In genomic region chr6:65597056-65597818, GRCm38 (mm10) we compare ENCODE assay signal across 17 mouse cellular contexts.
A peak's percentile ranks its signal among the peaks of the same experiment; 100 is the strongest.
DNase-seq lines count a peak whose midpoint lies in the region; ATAC-seq and TF ChIP-seq lines count a peak whose summit lies in the region.
"Had no signal": no experiment of that assay in that cellular context is flagged by ENCODE, and none has a peak within 500 bp of the region (broad histone marks: within the 10 kb centered on the region; RNA-seq: fewer than 3 reads in every experiment).

No protein-coding gene starts in this region.

- H3K4me2 ChIP-seq in lung, postnatal 0 days (replicated peaks; ENCODE audit: low read depth, low read length), result peak overlapping the region; percentile 15
- no peak overlapping the region for H3K4me2 ChIP-seq in forebrain, embryonic 16.5 days (ENCODE audit: low read length)
- H3K4me2 ChIP-seq: heart, embryonic 13.5 days; limb, embryonic 12.5 days; liver, embryonic 13.5 days; midbrain, embryonic 15.5 days had no signal

- no peak for TF ChIP-seq CTCF in lung, postnatal 0 days (IDR thresholded peaks at IDR 0.05)

- no peaks in the 10 kb centered on the region; the same call in 1 of the 2 replicates for H3K4me1 ChIP-seq in lung, postnatal 0 days (ENCODE audit: insufficient read depth, low read depth, low read length)
- no peaks in the 10 kb centered on the region for H3K4me1 ChIP-seq in forebrain, embryonic 16.5 days (replicated peaks; ENCODE audit: control insufficient read depth, insufficient read depth, low read length)
- H3K4me1 ChIP-seq: heart, embryonic 13.5 days had no signal

- H3K36me3 ChIP-seq in lung, postnatal 0 days (ENCODE audit: insufficient read depth, low read length), result no peaks in the 10 kb centered on the region
- no peaks in the 10 kb centered on the region; the same call in 1 of the 2 replicates for H3K36me3 ChIP-seq in macrophage (ENCODE audit: inconsistent target)
- no peaks in the 10 kb centered on the region for H3K36me3 ChIP-seq in forebrain, embryonic 16.5 days (ENCODE audit: control insufficient read depth, insufficient read depth)
- H3K36me3 ChIP-seq: heart, embryonic 13.5 days; limb, embryonic 12.5 days; liver, embryonic 13.5 days; midbrain, embryonic 15.5 days had no signal

- DNase-seq in lung, postnatal 0 days (ENCODE audit: low spot score), result peak; percentile 62
- no peak for DNase-seq in lung, postnatal 25 days (ENCODE audit: low spot score)
- no peak for DNase-seq in kidney, adult 11 months
- no peak for DNase-seq in cerebellum, postnatal 36 days
- DNase-seq: cerebellum, postnatal 25 days; heart, postnatal 4 days; liver, embryonic 13.5 days; thymus, adult 2 months had no signal

- peak; percentile 66 for ATAC-seq in lung, postnatal 0 days
- ATAC-seq in granulocyte monocyte progenitor cell, adult 5-6 weeks (replicated peaks; ENCODE audit: poor library complexity, severe bottlenecking), result peak; percentile 39
- ATAC-seq in forebrain, embryonic 16.5 days, result no peak
- ATAC-seq: forebrain, embryonic 14.5 days; midbrain, embryonic 15.5 days had no signal

- peaks cover 14% of the 10 kb centered on the region for H3K79me2 ChIP-seq in macrophage (ENCODE audit: inconsistent target)

- H3K27ac ChIP-seq in lung, postnatal 0 days (ENCODE audit: low read length), result peak overlapping the region; percentile 81
- peak overlapping the region; percentile 81 for H3K27ac ChIP-seq in macrophage
- no peak overlapping the region for H3K27ac ChIP-seq in forebrain, embryonic 16.5 days (ENCODE audit: low read length)
- H3K27ac ChIP-seq: heart, embryonic 13.5 days; limb, embryonic 12.5 days; liver, embryonic 13.5 days; midbrain, embryonic 15.5 days had no signal

- no peaks in the 10 kb centered on the region for H3K27me3 ChIP-seq in lung, postnatal 0 days (replicated peaks; ENCODE audit: insufficient read depth, low read length)
- no peaks in the 10 kb centered on the region for H3K27me3 ChIP-seq in forebrain, embryonic 16.5 days (replicated peaks; ENCODE audit: control insufficient read depth, insufficient read depth, low read length)
- H3K27me3 ChIP-seq: heart, embryonic 13.5 days; liver, embryonic 13.5 days; megakaryocyte, embryonic 14.5 days; midbrain, embryonic 15.5 days had no signal

- H3K9me3 ChIP-seq in lung, postnatal 0 days (ENCODE audit: low read length), result no peaks in the 10 kb centered on the region
- no peaks in the 10 kb centered on the region for H3K9me3 ChIP-seq in forebrain, embryonic 16.5 days (ENCODE audit: control insufficient read depth, low read length)
- H3K9me3 ChIP-seq: heart, embryonic 13.5 days; limb, embryonic 12.5 days; liver, embryonic 13.5 days; megakaryocyte, embryonic 14.5 days; midbrain, embryonic 15.5 days had no signal

- H3K4me3 ChIP-seq in lung, postnatal 0 days (ENCODE audit: low read depth, low read length), result no peak overlapping the region
- no peak overlapping the region for H3K4me3 ChIP-seq in macrophage (ENCODE audit: inconsistent target)
- no peak overlapping the region for H3K4me3 ChIP-seq in forebrain, embryonic 16.5 days (replicated peaks; ENCODE audit: low read length)
- H3K4me3 ChIP-seq: erythroblast, embryonic 14.5 days; heart, embryonic 13.5 days; limb, embryonic 12.5 days; liver, embryonic 13.5 days; megakaryocyte, embryonic 14.5 days; midbrain, embryonic 15.5 days had no signal

- TF ChIP-seq EP300 in lung, postnatal 0 days (IDR thresholded peaks at IDR 0.05), result no peak

- WGBS in lung, postnatal 0 days, result 22% methylated on average over 12 of the region's 12 CpGs
- WGBS in macrophage (ENCODE audit: missing documents), result 63% methylated on average over 11 of the region's 12 CpGs
- 28% methylated on average over 12 of the region's 12 CpGs for WGBS in forebrain, embryonic 16.5 days

- H3K9ac ChIP-seq in lung, postnatal 0 days (replicated peaks; ENCODE audit: low read depth), result no peak overlapping the region; the same call in 1 of the 2 replicates
- H3K9ac ChIP-seq in forebrain, embryonic 16.5 days (replicated peaks; ENCODE audit: low read depth, low read length), result no peak overlapping the region
- H3K9ac ChIP-seq: heart, embryonic 13.5 days; limb, embryonic 12.5 days; liver, embryonic 13.5 days; midbrain, embryonic 15.5 days had no signal
